Mouse (Mus musculus): ENCODE data around the gene Fn3krp. TPM values are rescaled to one million over a fixed set of nuclear protein-coding genes. Genes with fewer than 3 reads are reported as not detected.

The Fn3krp gene
- 28.2 and 36.4 TPM in 2 replicates for polyA plus RNA-seq (2015; fragmentation: Nextera tagmentation; extraction: Ambion mirVana)

- Histone ChIP-seq H3K27me3 (ENCODE audit: control insufficient read depth, insufficient read depth, low read depth, low read length) (no peaks in the 10 kb centered on the region), H3K4me1 (ENCODE audit: control insufficient read depth, low read depth, low read length) (peaks cover 31% of the 10 kb centered on the region), H3K27ac (ENCODE audit: low read length) (peak within 1 kb of the TSS; percentile 92), H3K4me2 (ENCODE audit: low read depth, low read length) (peak within 1 kb of the TSS; percentile 78), H3K9ac (ENCODE audit: low read depth, low read length) (peak within 1 kb of the TSS; percentile 93), H3K4me3 (ENCODE audit: low read depth, low read length) (peak within 1 kb of the TSS; percentile 85), H3K36me3 (ENCODE audit: control insufficient read depth, insufficient read depth) (peaks cover 13% of the 10 kb centered on the region), H3K9me3 (replicated peaks; ENCODE audit: control insufficient read depth, low read length) (no peaks in the 10 kb centered on the region)
- ATAC-seq (ENCODE audit: low read depth), result peak; percentile 99
- 3% methylated on average over 28 of the region's 28 CpGs for WGBS (ENCODE audit: insufficient replicate concordance)
Observed at GRCm38 (mm10) chr11:121420830-121421552, at the start of gene Fn3krp. Gene Fn3krp (plus strand): TSS chr11:121421401.

DNA sequence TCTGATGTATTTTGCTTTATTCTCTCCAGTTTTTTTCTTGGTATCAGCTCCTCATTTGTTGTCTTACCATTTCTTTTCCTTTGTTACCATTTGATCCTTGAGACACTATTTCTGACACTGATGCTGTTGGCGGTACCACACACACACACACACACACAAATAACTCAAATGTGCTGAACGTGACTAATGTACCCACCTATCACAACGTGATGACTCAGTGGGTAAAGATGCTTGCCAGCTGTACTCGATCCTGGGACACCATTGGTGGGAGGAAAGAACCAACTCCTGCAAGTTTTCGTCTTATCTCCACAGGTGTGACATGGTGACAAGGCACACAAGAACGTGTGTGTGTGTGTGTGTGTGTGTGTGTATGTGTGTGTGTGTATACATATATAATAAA lies 47.9 kb upstream of the Fn3krp start:
- no peak overlapping the region for H3K4me2 ChIP-seq (ENCODE audit: low read depth, low read length)

DNA sequence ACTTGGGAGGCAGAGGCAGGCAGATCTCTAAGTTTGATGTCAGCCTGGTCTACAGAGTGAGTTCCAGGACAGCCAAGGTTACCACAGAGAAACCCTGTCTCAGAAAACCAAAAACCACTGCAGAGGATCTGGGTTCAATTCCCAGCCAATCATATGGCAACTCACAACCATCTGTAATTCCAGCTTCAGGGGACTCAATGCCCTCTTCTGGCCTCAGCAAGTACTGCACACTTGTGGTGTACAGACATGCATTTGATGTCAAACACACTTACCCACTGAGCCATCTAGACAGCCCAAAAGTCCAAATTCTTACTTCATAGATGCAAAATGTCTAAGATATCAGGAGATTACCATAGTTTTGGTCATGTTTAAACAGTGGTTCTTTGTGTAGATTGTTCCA lies 42.6 kb upstream of the Fn3krp start:
- ATAC-seq (ENCODE audit: low read depth), result no peak

More for the DNA sequence above, 47.9 kb upstream of the Fn3krp start:
- H3K4me1 ChIP-seq (ENCODE audit: control insufficient read depth, low read depth, low read length), result peaks cover 3% of the 10 kb centered on the region
- ATAC-seq (ENCODE audit: low read depth), result no peak
- no peak overlapping the region for H3K9ac ChIP-seq (ENCODE audit: low read depth, low read length)
- no peaks in the 10 kb centered on the region for H3K9me3 ChIP-seq (replicated peaks; ENCODE audit: control insufficient read depth, low read length)
- H3K27ac ChIP-seq (ENCODE audit: low read length), result no peak overlapping the region
- 45% methylated on average over 6 of the region's 6 CpGs for WGBS (ENCODE audit: insufficient replicate concordance)
- no peak overlapping the region for H3K4me3 ChIP-seq (ENCODE audit: low read depth, low read length)
- no peaks in the 10 kb centered on the region for H3K27me3 ChIP-seq (ENCODE audit: control insufficient read depth, insufficient read depth, low read depth, low read length)
- no peaks in the 10 kb centered on the region for H3K36me3 ChIP-seq (ENCODE audit: control insufficient read depth, insufficient read depth)

GRCm38 (mm10) chr11:121380294-121380693 lies 40.9 kb upstream of the Fn3krp start:
- no peaks in the 10 kb centered on the region; the same call in 1 of the 2 replicates for H3K27me3 ChIP-seq (ENCODE audit: control insufficient read depth, insufficient read depth, low read depth, low read length)
- 55% methylated on average over 6 of the region's 6 CpGs for WGBS (ENCODE audit: insufficient replicate concordance)
- H3K9me3 ChIP-seq (replicated peaks; ENCODE audit: control insufficient read depth, low read length), result 0 out of 2 replicates have a peak, but pooled peaks cover 2% of the 10 kb centered on the region
- H3K4me3 ChIP-seq (ENCODE audit: low read depth, low read length), result no peak overlapping the region
- H3K4me2 ChIP-seq (ENCODE audit: low read depth, low read length), result no peak overlapping the region
- H3K36me3 ChIP-seq (ENCODE audit: control insufficient read depth, insufficient read depth), result no peaks in the 10 kb centered on the region
- no peak overlapping the region for H3K9ac ChIP-seq (ENCODE audit: low read depth, low read length)
- no peak for ATAC-seq (ENCODE audit: low read depth)
- H3K27ac ChIP-seq (ENCODE audit: low read length), result no peak overlapping the region
- no peaks in the 10 kb centered on the region for H3K4me1 ChIP-seq (ENCODE audit: control insufficient read depth, low read depth, low read length)

More for the DNA sequence above, 42.6 kb upstream of the Fn3krp start:
- Histone ChIP-seq H3K27ac (ENCODE audit: low read length) (no peak overlapping the region), H3K4me2 (ENCODE audit: low read depth, low read length) (no peak overlapping the region), H3K27me3 (ENCODE audit: control insufficient read depth, insufficient read depth, low read depth, low read length) (no peaks in the 10 kb centered on the region; the same call in 1 of the 2 replicates), H3K36me3 (ENCODE audit: control insufficient read depth, insufficient read depth) (no peaks in the 10 kb centered on the region), H3K4me3 (ENCODE audit: low read depth, low read length) (no peak overlapping the region), H3K4me1 (ENCODE audit: control insufficient read depth, low read depth, low read length) (no peaks in the 10 kb centered on the region), H3K9me3 (replicated peaks; ENCODE audit: control insufficient read depth, low read length) (0 out of 2 replicates have a peak, but pooled peaks cover 2% of the 10 kb centered on the region), H3K9ac (ENCODE audit: low read depth, low read length) (no peak overlapping the region)

DNA sequence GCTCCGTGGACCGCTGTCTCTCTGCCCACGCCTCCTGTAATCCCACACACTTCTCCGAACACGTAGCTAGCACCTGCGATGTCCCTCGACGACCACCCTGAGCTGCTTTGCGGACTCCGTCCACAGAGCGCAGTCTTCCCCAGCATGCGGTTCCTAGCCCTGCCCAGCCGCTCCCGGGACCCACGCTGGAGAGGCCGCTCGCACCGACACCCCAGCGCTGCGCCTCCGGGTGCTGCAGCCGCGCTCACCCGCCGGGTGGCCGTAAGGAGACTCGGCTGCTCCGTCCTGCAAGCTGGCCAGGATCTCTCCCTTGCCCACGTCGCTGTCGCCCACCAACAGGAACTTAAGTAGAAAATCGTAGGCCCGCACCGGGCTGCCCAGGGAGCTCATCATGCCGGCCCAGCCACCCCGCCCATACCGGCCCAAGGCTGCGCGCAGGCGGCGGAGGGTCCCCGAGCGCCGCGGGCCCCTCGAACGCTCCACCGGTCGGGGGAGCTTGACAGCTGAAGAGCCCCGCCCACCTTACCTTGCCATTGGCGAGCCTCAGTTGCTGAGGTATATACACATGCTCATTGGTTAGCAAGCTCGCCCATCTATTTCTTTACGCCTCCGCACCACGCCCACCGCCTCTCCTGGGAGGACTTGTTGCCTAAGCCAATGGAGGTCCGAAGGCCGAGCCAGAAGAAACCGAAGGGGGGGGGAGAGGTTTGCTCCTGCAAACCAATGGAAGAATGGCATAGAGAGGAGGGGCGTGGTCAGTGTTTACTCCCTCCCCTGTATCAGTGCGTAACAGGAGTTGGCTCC lies 33.2 kb upstream of the Fn3krp start, which contains the start of gene Rab40b:
Gene Rab40b (minus strand): TSS at position 502 of the 804 bp plus-strand sequence.
- ATAC-seq (ENCODE audit: low read depth), result peak; percentile 99

DNA sequence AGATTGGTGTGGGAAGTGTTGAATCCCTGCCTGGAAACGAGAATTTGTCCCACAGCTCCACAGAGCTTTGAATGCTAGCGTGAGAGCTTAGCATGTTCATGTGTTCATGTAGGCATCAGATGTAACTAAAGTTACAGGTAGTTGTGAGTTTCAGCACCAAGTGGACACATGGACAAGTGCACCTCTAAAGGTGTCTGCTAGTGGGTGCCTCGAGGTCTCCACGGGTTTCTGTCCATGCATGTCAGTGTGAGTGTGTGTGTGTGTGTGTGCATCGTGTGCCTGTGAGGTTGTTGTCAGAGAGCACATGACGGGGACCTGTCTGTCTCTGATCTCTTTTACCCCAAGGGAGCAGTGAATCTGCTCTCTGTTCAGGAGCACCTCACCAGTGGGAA lies 32.7 kb upstream of the Fn3krp start:
- Histone ChIP-seq H3K9ac (ENCODE audit: low read depth, low read length) (no peak overlapping the region), H3K9me3 (replicated peaks; ENCODE audit: control insufficient read depth, low read length) (no peaks in the 10 kb centered on the region), H3K36me3 (ENCODE audit: control insufficient read depth, insufficient read depth) (no peaks in the 10 kb centered on the region), H3K4me2 (ENCODE audit: low read depth, low read length) (peak overlapping the region; percentile 92), H3K4me1 (ENCODE audit: control insufficient read depth, low read depth, low read length) (peaks cover 19% of the 10 kb centered on the region), H3K4me3 (ENCODE audit: low read depth, low read length) (peak overlapping the region; percentile 66), H3K27ac (ENCODE audit: low read length) (no peak overlapping the region), H3K27me3 (ENCODE audit: control insufficient read depth, insufficient read depth, low read depth, low read length) (peaks cover 13% of the 10 kb centered on the region)
- no peak for ATAC-seq (ENCODE audit: low read depth)
- WGBS (ENCODE audit: insufficient replicate concordance), result 15% methylated on average over 6 of the region's 6 CpGs

More for the DNA sequence above, 33.2 kb upstream of the Fn3krp start, which contains the start of gene Rab40b:
- H3K4me1 ChIP-seq (ENCODE audit: control insufficient read depth, low read depth, low read length), result peaks cover 19% of the 10 kb centered on the region
- peaks cover 13% of the 10 kb centered on the region for H3K27me3 ChIP-seq (ENCODE audit: control insufficient read depth, insufficient read depth, low read depth, low read length)
- H3K4me2 ChIP-seq (ENCODE audit: low read depth, low read length), result peak within 1 kb of the TSS; percentile 92
- H3K36me3 ChIP-seq (ENCODE audit: control insufficient read depth, insufficient read depth), result no peaks in the 10 kb centered on the region
- 2% methylated on average over 60 of the region's 61 CpGs for WGBS (ENCODE audit: insufficient replicate concordance)
- peak within 1 kb of the TSS; percentile 66 for H3K4me3 ChIP-seq (ENCODE audit: low read depth, low read length)
- H3K9ac ChIP-seq (ENCODE audit: low read depth, low read length), result peak within 1 kb of the TSS; percentile 63
- H3K9me3 ChIP-seq (replicated peaks; ENCODE audit: control insufficient read depth, low read length), result no peaks in the 10 kb centered on the region
- H3K27ac ChIP-seq (ENCODE audit: low read length), result no peak within 1 kb of the TSS

DNA sequence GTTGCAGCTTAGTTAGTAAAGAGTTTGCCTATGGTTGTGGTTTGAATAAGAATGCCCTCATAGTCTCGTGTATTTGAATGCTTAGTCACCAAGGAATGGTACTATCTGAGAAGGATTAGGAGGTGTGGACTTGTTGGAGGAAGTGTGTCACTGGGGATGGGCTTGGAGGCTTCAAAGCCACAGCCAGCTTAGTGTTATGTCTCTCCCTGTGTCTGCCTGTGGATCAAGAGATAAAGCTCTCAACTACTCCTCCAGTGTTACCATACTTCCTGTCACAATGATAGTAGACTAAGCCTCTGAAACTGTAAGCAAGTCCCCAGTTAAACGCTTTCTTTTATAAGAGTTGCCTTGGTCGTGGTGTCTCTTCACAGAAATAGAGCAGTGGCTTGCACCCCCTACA lies 30.4 kb upstream of the Fn3krp start:
- no peak for ATAC-seq (ENCODE audit: low read depth)
- no peaks in the 10 kb centered on the region for H3K36me3 ChIP-seq (ENCODE audit: control insufficient read depth, insufficient read depth)
- no peak overlapping the region for H3K27ac ChIP-seq (ENCODE audit: low read length)
- peaks cover 19% of the 10 kb centered on the region for H3K4me1 ChIP-seq (ENCODE audit: control insufficient read depth, low read depth, low read length)
- no peak overlapping the region for H3K9ac ChIP-seq (ENCODE audit: low read depth, low read length)
- WGBS (ENCODE audit: insufficient replicate concordance), result 23% methylated on average over 3 of the region's 3 CpGs
- no peaks in the 10 kb centered on the region for H3K9me3 ChIP-seq (replicated peaks; ENCODE audit: control insufficient read depth, low read length)
- H3K4me2 ChIP-seq (ENCODE audit: low read depth, low read length), result no peak overlapping the region
- H3K4me3 ChIP-seq (ENCODE audit: low read depth, low read length), result no peak overlapping the region
- H3K27me3 ChIP-seq (ENCODE audit: control insufficient read depth, insufficient read depth, low read depth, low read length), result peaks cover 13% of the 10 kb centered on the region

GRCm38 (mm10) chr11:121392405-121392804 lies 28.8 kb upstream of the Fn3krp start:
- ATAC-seq (ENCODE audit: low read depth), result no peak
- Histone ChIP-seq H3K4me2 (ENCODE audit: low read depth, low read length) (no peak overlapping the region), H3K9ac (ENCODE audit: low read depth, low read length) (no peak overlapping the region), H3K4me1 (ENCODE audit: control insufficient read depth, low read depth, low read length) (peaks cover 17% of the 10 kb centered on the region), H3K27ac (ENCODE audit: low read length) (no peak overlapping the region), H3K27me3 (ENCODE audit: control insufficient read depth, insufficient read depth, low read depth, low read length) (peaks cover 6% of the 10 kb centered on the region), H3K4me3 (ENCODE audit: low read depth, low read length) (no peak overlapping the region), H3K36me3 (ENCODE audit: control insufficient read depth, insufficient read depth) (no peaks in the 10 kb centered on the region), H3K9me3 (replicated peaks; ENCODE audit: control insufficient read depth, low read length) (no peaks in the 10 kb centered on the region)
- 38% methylated on average over 3 of the region's 3 CpGs for WGBS (ENCODE audit: insufficient replicate concordance)

Data from liver, embryonic 16.5 days (tissue).